Mouse (Mus musculus): ENCODE results near the gene Cap2. TPM values are rescaled to one million over a fixed set of nuclear protein-coding genes. Genes with fewer than 3 reads are reported as not detected.

Gene Cap2
- total and polyA plus RNA-seq, 3 experiments: 14.8 to 120 (median 22.3) TPM

DNA sequence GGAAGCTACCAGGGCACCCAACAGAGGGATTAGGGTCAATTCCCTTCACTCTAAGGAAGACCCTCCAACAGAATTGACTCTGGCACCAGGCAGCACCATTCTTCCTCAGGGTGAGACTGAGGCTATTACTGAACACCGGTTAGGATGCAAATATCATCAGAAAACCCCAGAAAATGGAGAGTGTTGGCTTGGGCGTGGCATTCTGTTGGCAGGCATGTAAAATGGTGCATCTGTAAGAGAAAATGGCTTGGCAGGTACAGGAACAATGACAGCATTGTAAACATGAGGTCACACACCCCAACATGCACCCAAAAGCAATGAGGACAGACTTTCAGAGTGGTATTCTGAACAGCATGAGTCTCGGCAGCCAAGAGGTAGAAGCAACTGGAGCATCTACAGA, 30.0 kb downstream of the Cap2 start:
- Histone ChIP-seq H3K4me1 (ENCODE audit: control insufficient read depth in 1 of 2, insufficient read depth in 2 of 2, low read length in 2 of 2) (no peaks in the 10 kb centered on the region), H3K27me3 (ENCODE audit: control insufficient read depth in 1 of 2, insufficient read depth in 2 of 2, low read length in 2 of 2) (no peaks in the 10 kb centered on the region), H3K9me3 (replicated peaks; ENCODE audit: insufficient read depth, low read length) (no peaks in the 10 kb centered on the region), H3K4me3 (ENCODE audit: control insufficient read depth in 1 of 2, insufficient read depth in 1 of 2, low read depth in 2 of 2, low read length in 2 of 2) (no peak overlapping the region), H3K36me3 (ENCODE audit: control insufficient read depth in 1 of 2, insufficient read depth in 2 of 2, low read length in 2 of 2) (no peaks in the 10 kb centered on the region), H3K27ac (ENCODE audit: control insufficient read depth, low read depth, low read length) (no peak overlapping the region), H3K79me2 (ENCODE audit: control insufficient read depth, insufficient read depth, low read length, poor library complexity) (no peaks in the 10 kb centered on the region), H3K9ac (ENCODE audit: control insufficient read depth, low read depth, low read length, poor library complexity, severe bottlenecking) (no peak overlapping the region)
- no peak for DNase-seq (ENCODE audit: low read depth, low spot score)
- TF ChIP-seq MAX (IDR thresholded peaks at IDR 0.05; ENCODE audit: low read length) (no peak), MAZ (IDR thresholded peaks at IDR 0.05; ENCODE audit: low read depth, low read length) (no peak), MYC (IDR thresholded peaks at IDR 0.05; ENCODE audit: low read depth, low read length) (no peak), ZNF384 (IDR thresholded peaks at IDR 0.05; ENCODE audit: low read depth, low read length) (no peak), JUND (IDR thresholded peaks at IDR 0.05; ENCODE audit: low read depth, low read length) (no peak), KAT2A (conservative IDR thresholded peaks at IDR 0.05; ENCODE audit: low read depth, low read length) (no peak), BHLHE40 (IDR thresholded peaks at IDR 0.05; ENCODE audit: borderline replicate concordance, low read depth, low read length) (no peak), UBTF (IDR thresholded peaks at IDR 0.05; ENCODE audit: borderline replicate concordance, insufficient read depth, low read depth, low read length) (no peak), USF1 (IDR thresholded peaks at IDR 0.05; ENCODE audit: low read depth, low read length) (no peak), CTCF (IDR thresholded peaks at IDR 0.05 in 2 of 3, conservative IDR thresholded peaks at IDR 0.05 in 1 of 3; ENCODE audit: control insufficient read depth in 1 of 3, insufficient read depth in 1 of 3, low read depth in 2 of 3, low read length in 3 of 3, poor library complexity in 1 of 3, severe bottlenecking in 1 of 3) (no peak), CHD2 (IDR thresholded peaks at IDR 0.05; ENCODE audit: low read length) (no peak), MXI1 (IDR thresholded peaks at IDR 0.05; ENCODE audit: low read depth, low read length) (no peak), GATA1 (IDR thresholded peaks at IDR 0.05; ENCODE audit: low read depth, low read length) (no peak), RCOR1 (IDR thresholded peaks at IDR 0.05; ENCODE audit: low read depth, low read length) (no peak), TBP (IDR thresholded peaks at IDR 0.05; ENCODE audit: low read depth, low read length) (no peak), POLR2AphosphoS5 (IDR thresholded peaks at IDR 0.05; ENCODE audit: borderline replicate concordance, low read depth, low read length) (no peak)

DNA sequence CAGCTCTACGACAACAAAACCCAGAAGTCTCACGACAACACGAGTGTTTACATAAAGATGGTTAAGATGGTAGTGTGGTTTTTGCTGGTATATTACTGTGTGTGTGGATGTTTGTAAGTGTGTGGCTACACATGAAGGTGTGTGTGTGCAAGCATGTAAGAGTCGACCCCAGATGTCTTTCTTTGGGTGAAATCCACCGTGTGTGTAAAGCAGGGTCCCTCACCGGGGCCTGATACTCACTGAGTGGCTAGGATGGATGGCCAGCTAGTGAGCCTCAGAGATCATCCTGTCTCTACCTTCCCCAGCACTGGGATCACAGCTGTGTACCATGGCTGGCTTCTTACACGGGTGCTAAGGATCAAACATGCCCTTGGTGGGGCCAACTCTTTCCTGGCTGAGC, 30.6 kb downstream of the Cap2 start:
- H3K4me3 ChIP-seq (ENCODE audit: control insufficient read depth in 1 of 2, insufficient read depth in 1 of 2, low read depth in 2 of 2, low read length in 2 of 2): no peak overlapping the region
- no peak overlapping the region for H3K9ac ChIP-seq (ENCODE audit: control insufficient read depth, low read depth, low read length, poor library complexity, severe bottlenecking)
- no peaks in the 10 kb centered on the region for H3K27me3 ChIP-seq (ENCODE audit: control insufficient read depth in 1 of 2, insufficient read depth in 2 of 2, low read length in 2 of 2)
- no peaks in the 10 kb centered on the region for H3K4me1 ChIP-seq (ENCODE audit: control insufficient read depth in 1 of 2, insufficient read depth in 2 of 2, low read length in 2 of 2)
- H3K36me3 ChIP-seq (ENCODE audit: control insufficient read depth in 1 of 2, insufficient read depth in 2 of 2, low read length in 2 of 2): no peaks in the 10 kb centered on the region
- no peak overlapping the region for H3K27ac ChIP-seq (ENCODE audit: control insufficient read depth, low read depth, low read length)
- no peaks in the 10 kb centered on the region for H3K79me2 ChIP-seq (ENCODE audit: control insufficient read depth, insufficient read depth, low read length, poor library complexity)
- no peaks in the 10 kb centered on the region for H3K9me3 ChIP-seq (replicated peaks; ENCODE audit: insufficient read depth, low read length)
- TF ChIP-seq JUND (IDR thresholded peaks at IDR 0.05; ENCODE audit: low read depth, low read length) (no peak), MAZ (IDR thresholded peaks at IDR 0.05; ENCODE audit: low read depth, low read length) (no peak), MAX (IDR thresholded peaks at IDR 0.05; ENCODE audit: low read length) (no peak), BHLHE40 (IDR thresholded peaks at IDR 0.05; ENCODE audit: borderline replicate concordance, low read depth, low read length) (no peak), CTCF (IDR thresholded peaks at IDR 0.05 in 2 of 3, conservative IDR thresholded peaks at IDR 0.05 in 1 of 3; ENCODE audit: control insufficient read depth in 1 of 3, insufficient read depth in 1 of 3, low read depth in 2 of 3, low read length in 3 of 3, poor library complexity in 1 of 3, severe bottlenecking in 1 of 3) (no peak), POLR2AphosphoS2 (IDR thresholded peaks at IDR 0.05; ENCODE audit: low read length) (no peak), CHD1 (IDR thresholded peaks at IDR 0.05; ENCODE audit: low read depth, low read length) (no peak), UBTF (IDR thresholded peaks at IDR 0.05; ENCODE audit: borderline replicate concordance, insufficient read depth, low read depth, low read length) (no peak), KAT2A (conservative IDR thresholded peaks at IDR 0.05; ENCODE audit: low read depth, low read length) (no peak), GATA1 (IDR thresholded peaks at IDR 0.05; ENCODE audit: low read depth, low read length) (no peak), ZKSCAN1 (IDR thresholded peaks at IDR 0.05; ENCODE audit: low read depth, low read length) (no peak), MEF2A (IDR thresholded peaks at IDR 0.05; ENCODE audit: extremely low read depth, insufficient replicate concordance, low read depth, low read length, poor library complexity, severe bottlenecking) (no peak), MYC (IDR thresholded peaks at IDR 0.05; ENCODE audit: low read depth, low read length) (no peak), POLR2AphosphoS5 (IDR thresholded peaks at IDR 0.05; ENCODE audit: borderline replicate concordance, low read depth, low read length) (no peak), USF2 (IDR thresholded peaks at IDR 0.05; ENCODE audit: borderline replicate concordance in 1 of 2, insufficient read depth in 1 of 2, low read depth in 1 of 2, low read length in 2 of 2) (no peak), CHD2 (IDR thresholded peaks at IDR 0.05; ENCODE audit: low read length) (no peak), POLR2A (IDR thresholded peaks at IDR 0.05; ENCODE audit: control insufficient read depth in 1 of 2, insufficient read depth in 1 of 2, low read depth in 1 of 2, low read length in 2 of 2, poor library complexity in 1 of 2) (no peak), NRF1 (IDR thresholded peaks at IDR 0.05; ENCODE audit: insufficient read depth, low read depth, low read length, poor library complexity, severe bottlenecking) (no peak)
- no peak for DNase-seq (ENCODE audit: low read depth, low spot score)
